Mouse (Mus musculus) ovary, postnatal 10 days (tissue): Measurements from ENCODE around the gene Zfp462.

Experiments
- DNase-seq: peaks from one replicate; pipeline ENCODE4 v3.0.0; 2022; ENCODE audit warnings: low spot score

Zfp462 gene

DNA sequence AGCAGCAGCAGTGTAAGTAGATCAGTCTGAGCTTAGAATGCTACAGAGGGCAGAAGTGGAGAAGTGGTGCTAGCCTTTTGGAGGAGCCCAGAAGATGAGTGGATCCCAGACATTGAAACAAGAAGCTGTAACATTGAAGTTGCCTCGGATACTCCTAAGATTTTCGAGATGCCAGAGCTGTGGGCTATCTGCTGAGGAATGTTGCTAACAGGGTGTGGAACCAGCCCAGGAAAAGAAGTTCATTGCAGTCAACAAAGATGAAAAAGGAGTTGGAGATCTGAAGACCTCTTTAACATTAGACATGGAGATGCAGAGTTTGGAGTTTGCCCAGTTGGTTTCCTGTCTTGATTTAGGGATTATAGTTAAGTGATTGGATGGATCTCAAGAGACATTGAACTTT is 51.2 kb downstream of the Zfp462 start:
- no peak for DNase-seq

DNA sequence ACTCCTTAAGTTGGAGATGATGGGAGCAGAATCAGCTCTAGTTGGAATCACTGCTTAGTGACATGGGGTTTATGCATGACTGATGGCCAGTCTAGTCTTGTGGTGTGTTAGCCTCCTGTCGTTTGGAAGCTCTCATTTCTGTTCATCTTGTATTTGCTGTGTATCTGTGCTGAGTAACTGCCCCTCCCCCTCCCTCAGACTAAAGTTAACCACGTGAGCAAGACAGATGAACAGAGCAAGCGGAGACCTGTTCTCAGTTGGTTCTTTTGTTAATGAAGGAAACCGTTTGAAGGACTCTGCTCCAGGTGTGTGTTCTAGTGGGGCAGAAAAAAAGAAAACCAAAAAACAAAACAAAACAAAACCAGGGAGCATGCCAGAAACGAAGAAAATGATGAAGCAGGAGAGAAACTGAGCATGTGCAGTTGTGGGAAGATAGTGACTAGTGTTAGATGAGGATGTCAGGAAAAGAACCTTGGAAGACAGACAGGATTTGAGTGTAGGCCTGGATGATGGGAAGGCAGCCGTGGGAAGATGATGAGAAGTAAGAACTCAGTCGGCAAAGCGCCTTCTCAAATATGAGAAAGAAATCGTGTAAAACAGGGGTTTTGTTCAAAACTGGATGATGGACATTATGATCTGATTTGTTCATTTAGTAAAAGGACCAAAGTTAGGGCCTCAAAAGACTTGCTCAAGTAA is 53.4 kb downstream of the Zfp462 start:
- DNase-seq = no peak

- no peak for DNase-seq
Observed at GRCm38 (mm10) chr4:54999556-54999955, 54.7 kb downstream of the Zfp462 start.

DNA sequence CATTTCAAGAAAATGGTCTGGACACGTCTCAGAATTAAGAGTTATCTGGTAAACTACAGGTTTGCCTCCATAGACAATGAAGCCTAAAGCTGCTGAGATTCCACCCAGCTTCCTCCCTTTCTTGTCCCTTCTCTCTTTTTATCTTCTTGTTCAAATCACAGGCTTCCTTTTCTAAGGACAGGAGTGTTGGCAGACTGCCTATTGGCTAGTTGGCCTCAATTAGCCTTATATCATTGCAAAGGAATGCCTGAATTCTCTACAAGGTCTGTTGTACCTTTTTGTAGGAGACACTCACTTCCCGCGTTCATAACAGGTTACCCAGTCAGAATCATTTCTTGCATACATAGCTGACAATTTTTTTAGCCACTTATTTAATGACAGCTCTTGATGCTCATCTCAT is 56.5 kb downstream of the Zfp462 start:
- no peak for DNase-seq

GRCm38 (mm10) chr4:55003128-55003527 is 58.3 kb downstream of the Zfp462 start:
- DNase-seq = no peak

DNA sequence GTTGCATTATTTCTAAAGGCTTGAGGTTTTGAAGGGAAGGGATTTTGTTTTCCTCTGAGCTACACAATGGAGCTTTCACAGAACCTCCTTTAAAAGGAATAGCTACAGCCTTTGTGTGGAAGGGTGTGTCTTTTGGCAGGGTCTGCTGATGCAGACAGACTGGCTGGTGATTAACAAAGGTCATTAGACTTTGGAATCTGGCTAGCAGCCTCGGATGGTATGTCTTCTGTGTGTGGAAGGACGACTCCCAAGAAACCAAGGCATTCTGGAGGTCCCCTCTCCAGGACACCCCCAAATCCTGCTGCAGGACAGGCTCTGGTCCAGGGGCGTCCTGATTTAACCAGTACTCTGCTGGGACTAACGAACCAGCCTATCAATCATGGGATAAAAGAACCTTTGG is 60.2 kb downstream of the Zfp462 start:
- DNase-seq = no peak

GRCm38 (mm10) chr4:55005521-55005969 is 60.7 kb downstream of the Zfp462 start:
- peak; percentile 6 for DNase-seq

DNA sequence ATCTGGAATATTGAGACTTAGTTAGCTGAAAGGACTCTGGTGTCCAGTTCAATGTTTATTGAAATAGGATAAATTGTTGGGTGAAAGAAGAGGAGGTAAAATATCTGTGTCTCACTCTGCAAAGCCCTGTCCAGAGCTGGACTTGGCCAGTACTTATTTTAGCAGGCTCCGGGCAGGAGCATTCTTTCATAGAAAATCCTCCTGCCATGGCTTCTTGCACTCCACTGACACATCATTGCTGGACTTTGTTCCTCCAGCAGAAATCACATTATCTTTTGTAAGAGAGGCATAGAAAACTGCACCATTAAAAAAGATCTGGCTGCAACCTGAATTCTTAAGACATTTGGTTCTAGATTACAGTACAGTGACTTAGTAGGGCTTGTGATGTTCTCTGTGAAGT is 61.2 kb downstream of the Zfp462 start:
- no peak for DNase-seq

- no peak for DNase-seq
Observed at GRCm38 (mm10) chr4:55008616-55009015, 63.8 kb downstream of the Zfp462 start.

- no peak for DNase-seq
Observed at GRCm38 (mm10) chr4:55011391-55011790, 66.5 kb downstream of the Zfp462 start.

DNA sequence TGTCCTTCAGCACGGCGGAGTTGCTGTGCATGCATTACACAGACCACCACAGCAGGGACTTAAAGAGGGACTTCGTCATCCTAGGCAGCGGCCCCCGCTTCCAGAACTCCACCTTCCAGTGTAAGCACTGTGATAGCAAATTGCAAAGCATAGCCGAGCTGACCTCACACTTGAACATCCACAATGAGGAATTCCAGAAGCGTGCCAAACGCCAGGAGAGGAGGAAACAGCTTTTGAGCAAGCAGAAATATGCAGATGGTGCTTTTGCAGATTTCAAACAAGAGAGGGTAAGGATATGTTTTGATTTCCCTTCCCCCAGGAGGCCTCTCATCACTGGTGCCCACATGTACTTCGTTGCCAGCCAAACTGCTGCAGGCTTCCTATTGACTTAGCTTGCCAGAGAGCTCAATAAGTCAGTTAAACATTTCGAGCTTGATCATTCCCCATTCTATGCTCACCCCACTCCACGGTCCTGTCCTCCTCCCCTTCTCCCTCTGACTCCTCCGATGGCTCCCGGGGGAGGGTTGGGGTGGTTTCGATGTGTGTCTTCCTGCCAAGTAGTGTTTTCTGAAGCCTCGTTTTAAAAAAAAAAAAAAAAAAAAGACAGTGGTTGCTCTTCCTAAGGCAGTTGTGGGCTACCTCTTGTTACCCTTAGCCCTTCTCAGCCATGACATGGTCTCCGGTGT is 68.9 kb downstream of the Zfp462 start:
- DNase-seq = no peak

GRCm38 (mm10) chr4:55014731-55015463 is 70.0 kb downstream of the Zfp462 start:
- no peak for DNase-seq

DNA sequence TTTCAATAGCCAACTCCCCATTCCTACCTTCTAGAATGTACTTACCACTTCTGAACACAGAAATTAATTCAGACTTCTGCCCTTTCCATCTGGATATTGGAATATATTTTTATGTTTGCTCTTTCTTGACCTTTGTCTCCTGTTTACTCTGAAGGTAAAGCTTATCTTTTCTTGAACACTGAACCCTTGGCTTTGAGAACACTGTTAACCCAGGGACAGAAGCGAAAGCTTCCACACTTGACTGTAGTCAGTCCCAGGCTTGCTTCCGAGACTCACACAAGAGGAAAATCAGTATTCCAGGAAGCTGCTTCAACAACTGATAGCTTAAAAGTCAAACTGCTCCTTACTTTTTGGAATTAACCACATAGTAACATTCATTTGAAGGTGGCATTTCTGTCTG is 70.7 kb downstream of the Zfp462 start:
- no peak for DNase-seq

DNA sequence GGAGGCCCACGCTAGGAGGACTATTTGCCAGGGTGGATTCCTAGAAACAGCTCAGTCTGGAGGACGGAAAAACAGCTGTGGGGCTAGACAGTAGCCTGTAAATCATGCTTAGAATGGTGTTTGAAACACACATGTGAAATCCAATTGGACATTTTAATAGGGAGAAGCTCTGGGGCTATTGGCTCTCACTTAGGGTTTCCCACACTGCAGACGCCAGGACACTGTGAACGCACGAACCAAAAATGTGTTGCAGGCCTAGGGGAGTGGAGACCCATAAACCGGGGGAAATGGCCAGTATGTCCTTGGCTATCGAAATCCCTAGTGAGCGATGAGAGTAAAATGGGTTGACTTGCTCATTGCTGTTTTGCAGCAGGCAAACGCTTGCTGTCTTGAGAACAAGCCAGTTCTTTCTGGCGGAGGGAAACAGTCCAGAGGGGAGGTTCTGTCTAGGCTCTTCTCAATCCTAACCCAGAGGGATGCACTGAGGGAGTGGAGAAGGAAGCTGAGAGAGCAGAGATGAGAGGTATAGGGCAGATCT is 81.3 kb downstream of the Zfp462 start:
- DNase-seq = peak; percentile 13

- no peak for DNase-seq
Observed at GRCm38 (mm10) chr4:55030401-55030800, 85.6 kb downstream of the Zfp462 start.

DNA sequence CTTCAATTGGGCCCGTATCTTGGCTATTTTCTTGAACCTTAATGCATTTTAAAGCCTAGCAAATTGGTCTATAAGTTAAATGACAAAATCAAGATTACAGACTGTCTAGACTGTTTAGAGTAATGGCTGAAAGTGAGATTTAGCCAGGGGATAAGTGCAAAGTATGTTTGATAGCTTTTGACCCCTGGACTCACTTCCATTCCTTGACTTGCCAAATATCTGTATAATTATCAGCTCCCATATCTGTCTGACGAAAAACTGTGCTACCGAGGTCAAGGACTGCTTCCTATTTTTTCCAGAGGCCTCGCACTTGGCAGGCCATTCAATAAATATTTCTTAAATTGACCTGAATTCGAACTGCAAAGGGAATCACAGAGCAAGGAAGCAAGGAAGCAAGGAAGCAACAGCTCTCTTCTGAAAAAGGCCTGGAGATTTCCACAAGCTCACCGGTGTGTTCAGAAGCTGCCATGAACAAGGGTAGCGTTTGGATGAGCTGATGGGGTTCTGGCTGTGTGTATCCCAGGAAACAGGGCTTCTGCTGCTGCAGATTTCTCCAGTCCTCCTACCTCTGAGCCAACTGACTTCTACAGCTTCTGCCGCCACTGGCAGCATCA is 87.6 kb downstream of the Zfp462 start:
- no peak for DNase-seq

- no peak for DNase-seq
Observed at GRCm38 (mm10) chr4:55033452-55033851, 88.6 kb downstream of the Zfp462 start.

DNA sequence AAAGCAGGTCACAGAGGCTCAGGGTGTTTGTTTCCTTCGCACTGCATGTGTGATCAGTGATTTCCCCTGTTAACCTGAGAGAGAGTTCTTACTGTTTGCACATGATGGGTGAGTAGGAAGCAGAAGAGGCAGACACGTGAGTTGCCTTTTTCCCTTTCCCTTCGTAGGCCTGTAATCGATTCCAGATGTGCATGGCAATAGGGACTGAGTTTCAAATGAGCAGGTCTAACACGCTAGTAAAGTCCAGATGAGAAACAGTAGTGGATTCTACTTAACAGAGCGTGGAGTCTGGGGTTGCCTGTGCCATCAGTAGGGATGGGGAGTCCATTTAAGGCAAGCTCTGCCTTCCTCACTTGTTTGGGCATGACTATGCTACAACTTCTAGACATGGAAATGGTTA is 93.3 kb downstream of the Zfp462 start:
- no peak for DNase-seq

DNA sequence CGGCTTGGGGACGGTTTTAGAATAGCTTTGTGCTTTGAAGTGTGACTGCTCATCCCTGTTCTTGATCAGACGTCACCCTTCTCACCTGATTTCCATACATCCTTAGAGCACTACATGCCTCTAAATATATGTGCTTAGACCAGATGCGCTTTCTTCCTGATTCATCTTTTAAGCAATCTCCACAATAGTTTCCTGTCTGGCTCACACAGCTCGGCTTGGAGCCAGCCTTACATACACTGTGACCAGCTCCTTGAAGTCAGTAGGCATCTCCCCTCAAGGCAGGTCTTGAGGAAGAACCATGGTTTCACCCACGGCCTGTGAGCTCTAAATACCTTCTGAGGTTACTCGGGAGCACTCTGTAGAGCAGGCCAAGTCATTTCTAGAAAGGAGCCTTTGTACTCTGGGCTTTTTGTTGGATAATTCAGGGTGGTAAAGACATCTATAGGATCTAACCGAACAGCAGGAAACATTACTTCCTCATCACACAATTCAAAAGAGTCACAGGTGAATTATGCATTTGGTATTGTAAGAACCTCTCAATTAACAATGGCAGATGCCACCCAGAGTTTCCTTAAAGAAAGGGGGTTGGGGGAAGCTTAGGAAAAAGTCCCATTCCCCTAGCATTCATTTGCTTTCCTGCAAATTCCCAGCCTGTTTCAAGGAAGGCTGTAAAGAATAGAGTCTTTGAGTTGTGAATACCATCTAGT is 95.6 kb downstream of the Zfp462 start:
- DNase-seq = no peak

- DNase-seq = no peak
Observed at GRCm38 (mm10) chr4:55041106-55041730, 96.4 kb downstream of the Zfp462 start.

- no peak for DNase-seq
Observed at GRCm38 (mm10) chr4:55042573-55042972, 97.7 kb downstream of the Zfp462 start.
